Mouse (Mus musculus) midbrain, postnatal 0 days (tissue): Measurements from ENCODE around the gene Fbln5. TPM values are rescaled to one million over a fixed set of nuclear protein-coding genes. Genes with fewer than 3 reads are reported as not detected.

Source experiments
- ATAC-seq: fragments of 200-750 bp; cut with Nextera tagmentation; 2 replicates; pipeline ENCODE4 v1.8.0; 2017; ENCODE audit warnings: moderate number of reproducible peaks, mild to moderate bottlenecking, moderate TSS enrichment, moderate library complexity; ENCODE audit not compliant: low FRiP score
- DNase-seq: peaks from one replicate; pipeline ENCODE4 v3.0.0-alpha.2; 2015; ENCODE audit warnings: low spot score
- H3K27ac ChIP-seq: fragments of 300-500 bp; sonication (generic); 2 replicates; pipeline ENCODE4 v1.5.1; 2014; ENCODE audit warnings: low read depth, mild to moderate bottlenecking, low read length, mixed read lengths
- H3K27me3 ChIP-seq: fragments of 300-500 bp; sonication (generic); 2 replicates; pipeline ENCODE4 v1.6.1; 2014; ENCODE audit warnings: low read length, control low read depth, mixed read lengths; ENCODE audit not compliant: insufficient read depth
- H3K36me3 ChIP-seq: fragments of 300-500 bp; sonication (generic); 2 replicates; pipeline ENCODE4 v1.6.1; 2014; ENCODE audit warnings: low read length, control low read depth, mixed read lengths; ENCODE audit not compliant: insufficient read depth
- H3K4me1 ChIP-seq: fragments of 300-500 bp; sonication (generic); 2 replicates; pipeline ENCODE4 v1.6.1; 2014; ENCODE audit warnings: mild to moderate bottlenecking, control low read depth, antibody characterized with exemption, low read length, mixed read lengths; ENCODE audit not compliant: insufficient read depth
- H3K4me2 ChIP-seq: fragments of 300-500 bp; sonication (generic); 2 replicates; pipeline ENCODE4 v1.6.1; 2014; ENCODE audit warnings: low read depth, mild to moderate bottlenecking, low read length, mixed read lengths; ENCODE audit not compliant: poor library complexity, severe bottlenecking
- H3K4me3 ChIP-seq: fragments of 300-500 bp; sonication (generic); 2 replicates; pipeline ENCODE4 v1.5.1; 2014; ENCODE audit warnings: low read depth, mild to moderate bottlenecking, low read length, moderate library complexity
- H3K9ac ChIP-seq: fragments of 300-500 bp; sonication (generic); replicated peaks from 2 replicates; pipeline ENCODE4 v1.6.1; 2014; ENCODE audit warnings: mild to moderate bottlenecking, low read length, moderate library complexity, mixed read lengths; ENCODE audit not compliant: poor library complexity, severe bottlenecking
- H3K9me3 ChIP-seq: fragments of 300-500 bp; sonication (generic); 2 replicates; pipeline ENCODE4 v1.6.1; 2016; ENCODE audit warnings: low read length, control low read depth
- CTCF ChIP-seq: IDR thresholded peaks from 2 replicates; pipeline ENCODE4 v1.5.1; 2016; ENCODE audit warnings: antibody characterized with exemption, mild to moderate bottlenecking
- WGBS: fragments of 180-500 bp; shearing (Covaris S2); extraction: QIAGEN DNeasy Blood & Tissue Kit; methylation state at CpG from one replicate; pipeline ENCODE4 v1.1.7; 2014; 5-methylcytosine and 5-hydroxymethylcytosine counted together
- polyA plus RNA-seq: library from polyadenylated mRNA; unstranded; fragments of >200 nt; fragmentation: Nextera tagmentation; extraction: Ambion mirVana; gene quantifications from 2 replicates; pipeline ENCODE4 v1.2.1, GENCODE M21; 2015
- total RNA-seq: library from RNA; depleted of rRNA; stranded (reverse); fragments of >200 nt; gene quantifications from 2 replicates; pipeline ENCODE4 v1.2.3, GENCODE M21; 2014

Gene Fbln5
- total and polyA plus RNA-seq, 2 experiments from 2014 or later: 10.7 to 16.7 TPM

DNA sequence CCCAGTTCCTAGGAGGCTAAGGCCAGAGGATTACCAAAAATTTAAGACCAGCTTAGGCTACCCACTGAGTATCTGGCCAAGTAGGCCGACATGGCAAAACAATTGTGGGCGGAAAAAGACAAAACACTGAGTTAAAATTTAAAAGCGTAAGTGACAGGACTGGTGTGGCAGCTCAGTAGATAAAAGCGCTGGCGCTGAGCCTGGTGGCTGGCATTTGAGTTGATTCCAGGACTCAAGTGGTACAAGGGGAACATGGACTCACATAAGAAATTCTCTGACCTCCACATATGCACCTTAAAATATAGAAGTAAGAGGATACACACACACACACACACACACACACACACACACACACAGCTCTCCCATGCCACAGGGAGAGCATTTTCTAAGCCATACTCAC lies 42.5 kb downstream of the Fbln5 start:
- DNase-seq (no peak), ATAC-seq (no peak)
- no peak overlapping the region for H3K4me3 ChIP-seq
- WGBS: 64% methylated on average over 5 of the region's 5 CpGs
- H3K36me3 ChIP-seq: no peaks in the 10 kb centered on the region
- H3K4me2 ChIP-seq: no peak overlapping the region
- H3K4me1 ChIP-seq: no peaks in the 10 kb centered on the region
- no peak overlapping the region for H3K27ac ChIP-seq
- no peak for TF ChIP-seq CTCF
- H3K9me3 ChIP-seq: no peaks in the 10 kb centered on the region
- no peaks in the 10 kb centered on the region for H3K27me3 ChIP-seq
- H3K9ac ChIP-seq: no peak overlapping the region

GRCm38 (mm10) chr12:101774116-101774515 lies 44.7 kb downstream of the Fbln5 start:
- Histone ChIP-seq H3K27ac (no peak overlapping the region), H3K9me3 (no peaks in the 10 kb centered on the region), H3K4me3 (no peak overlapping the region), H3K27me3 (no peaks in the 10 kb centered on the region), H3K9ac (no peak overlapping the region), H3K4me2 (no peak overlapping the region), H3K4me1 (no peaks in the 10 kb centered on the region), H3K36me3 (no peaks in the 10 kb centered on the region)
- no peak for DNase-seq
- peak; percentile 32; the same call in 1 of the 2 replicates for TF ChIP-seq CTCF
- 60% methylated on average over 4 of the region's 4 CpGs for WGBS
- ATAC-seq: no peak

GRCm38 (mm10) chr12:101772962-101773361 lies 45.9 kb downstream of the Fbln5 start:
- H3K4me2 ChIP-seq: no peak overlapping the region
- H3K4me3 ChIP-seq: no peak overlapping the region
- no peaks in the 10 kb centered on the region for H3K36me3 ChIP-seq
- ATAC-seq (no peak), DNase-seq (no peak)
- no peaks in the 10 kb centered on the region for H3K9me3 ChIP-seq
- no peaks in the 10 kb centered on the region for H3K27me3 ChIP-seq
- H3K27ac ChIP-seq: no peak overlapping the region
- no peaks in the 10 kb centered on the region for H3K4me1 ChIP-seq
- no peak for TF ChIP-seq CTCF
- H3K9ac ChIP-seq: no peak overlapping the region
- WGBS: 76% methylated on average over 3 of the region's 3 CpGs

DNA sequence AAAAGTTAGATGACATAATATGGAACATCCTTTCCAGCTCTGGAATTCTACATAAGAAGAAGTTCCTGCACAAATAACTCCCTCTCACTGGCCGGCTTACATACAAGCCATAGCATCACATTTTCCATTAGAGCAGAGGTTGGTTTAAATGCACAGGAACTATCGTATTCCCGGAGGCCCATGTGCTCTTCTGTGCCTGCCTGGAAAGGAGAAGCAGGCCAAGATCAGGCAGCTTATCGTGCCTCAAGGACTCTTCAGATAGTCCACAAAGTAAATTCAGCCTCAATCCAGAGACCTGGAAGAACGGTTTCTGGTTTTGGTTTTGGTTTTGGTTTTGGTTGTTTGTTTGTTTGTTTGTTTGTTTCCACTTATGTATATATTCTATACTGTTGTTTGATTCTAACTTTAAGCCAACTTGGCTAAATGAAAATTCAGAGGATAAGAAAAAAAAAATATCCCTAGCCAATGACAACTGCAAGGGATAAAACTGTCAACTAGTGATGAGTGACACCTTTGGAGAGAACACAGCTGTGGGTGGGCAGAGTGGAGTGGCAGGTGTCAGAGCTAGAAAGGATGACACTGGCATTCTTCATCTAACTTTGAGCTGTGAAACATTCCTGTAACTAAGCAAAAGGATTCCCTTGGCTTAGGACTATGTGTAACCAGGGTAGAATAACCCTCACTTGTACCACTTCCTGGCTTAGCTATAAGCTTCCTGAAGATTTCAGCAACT lies 48.4 kb downstream of the Fbln5 start:
- Histone ChIP-seq H3K9me3 (no peaks in the 10 kb centered on the region), H3K4me3 (no peak overlapping the region), H3K27me3 (no peaks in the 10 kb centered on the region), H3K9ac (no peak overlapping the region), H3K4me1 (no peaks in the 10 kb centered on the region; the same call in 1 of the 2 replicates), H3K4me2 (no peak overlapping the region), H3K36me3 (no peaks in the 10 kb centered on the region), H3K27ac (no peak overlapping the region)
- WGBS: 87% methylated on average over 5 of the region's 5 CpGs
- no peak for TF ChIP-seq CTCF
- ATAC-seq: no peak
- DNase-seq: no peak

DNA sequence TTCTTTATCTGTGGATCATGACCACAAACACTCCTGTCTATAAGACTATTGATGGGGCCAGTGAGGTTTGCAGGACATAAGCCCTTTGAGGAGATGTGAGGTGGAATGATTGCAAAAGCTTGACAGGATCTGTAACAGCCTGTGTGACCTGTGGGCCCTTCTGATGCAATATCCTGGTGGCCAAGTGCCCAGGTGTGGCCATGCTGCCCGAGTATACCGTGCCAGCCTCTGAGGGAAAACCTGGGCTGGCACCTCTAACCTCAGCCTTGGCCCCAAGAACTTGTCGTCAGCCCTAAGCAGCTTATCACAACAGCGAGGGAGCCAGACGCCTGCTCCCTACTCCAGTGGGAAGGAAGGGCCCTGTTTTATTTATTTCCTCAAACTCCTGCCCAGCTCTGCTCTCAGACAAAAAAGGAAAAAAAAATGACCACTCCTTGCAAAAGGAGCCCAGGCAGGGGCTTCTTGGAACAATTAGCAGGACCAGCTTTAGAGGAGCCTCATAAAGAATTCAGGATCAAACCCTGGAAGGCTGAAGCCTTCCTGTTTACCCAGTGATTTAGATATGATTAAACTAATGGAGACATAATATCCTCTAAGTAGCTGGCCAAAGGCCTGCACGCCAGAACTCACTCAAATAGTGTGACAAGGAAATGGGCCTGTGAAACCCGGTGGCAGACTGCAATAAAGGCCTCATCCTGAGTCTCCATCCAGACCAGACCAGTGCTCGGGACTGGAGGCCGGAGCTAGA lies 51.4 kb downstream of the Fbln5 start:
- Histone ChIP-seq H3K4me1 (no peaks in the 10 kb centered on the region; the same call in 1 of the 2 replicates), H3K9ac (no peak overlapping the region)

GRCm38 (mm10) chr12:101766228-101766852 lies 52.5 kb downstream of the Fbln5 start:
- no peak for TF ChIP-seq CTCF
- 26% methylated on average over 3 of the region's 3 CpGs for WGBS
- Histone ChIP-seq H3K9ac (no peak overlapping the region), H3K4me1 (no peaks in the 10 kb centered on the region; the same call in 1 of the 2 replicates), H3K27me3 (no peaks in the 10 kb centered on the region), H3K27ac (no peak overlapping the region), H3K4me2 (no peak overlapping the region), H3K9me3 (no peaks in the 10 kb centered on the region), H3K4me3 (no peak overlapping the region), H3K36me3 (no peaks in the 10 kb centered on the region)
- ATAC-seq (peak; percentile 35; the same call in 1 of the 2 replicates), DNase-seq (no peak)

More for the DNA sequence above, 51.4 kb downstream of the Fbln5 start:
- Histone ChIP-seq H3K36me3 (no peaks in the 10 kb centered on the region), H3K9me3 (no peaks in the 10 kb centered on the region), H3K27me3 (no peaks in the 10 kb centered on the region), H3K4me3 (no peak overlapping the region), H3K4me2 (no peak overlapping the region), H3K27ac (no peak overlapping the region)
- no peak for ATAC-seq
- no peak for TF ChIP-seq CTCF
- DNase-seq: no peak
- WGBS: 62% methylated on average over 9 of the region's 9 CpGs
